Mouse (Mus musculus) left cerebral cortex, postnatal 4 days (tissue): ENCODE measurements around the gene Gfi1. TPM values are rescaled to one million over a fixed set of nuclear protein-coding genes. Genes with fewer than 3 reads are reported as not detected.

Experiments used
- DNase-seq: peaks from one replicate; pipeline ENCODE4 v3.0.0-alpha.2; 2022
- intact Hi-C: fragments of 180-260 bp; cut with DNase I; formaldehyde crosslinking; loops from one replicate; pipeline ENCODE4 v1.15.1; 2025
- total RNA-seq, 2 experiments: library from RNA; stranded (reverse); gene quantifications; 2 replicates each; pipeline ENCODE4 v1.2.3; 2021

Gfi1 gene
- total RNA-seq, result under 1 TPM in 1 of 2 experiments, not detected in 1; 0.36 TPM

- peak; percentile 31 for DNase-seq
- intact Hi-C loops, result no loop called here
Measured at GRCm38 (mm10) chr5:107725435-107726261, at the start of gene Gfi1. Gene Gfi1 (minus strand): TSS chr5:107726036.

GRCm38 (mm10) chr5:107772049-107772448 lies 46.2 kb upstream of the Gfi1 start:
- no peak for DNase-seq
- intact Hi-C loops, result no loop called here

- no peak for DNase-seq
- intact Hi-C loops, result no loop called here
Measured at GRCm38 (mm10) chr5:107768224-107768623, 42.4 kb upstream of the Gfi1 start.

- intact Hi-C loops, result no loop called here
- DNase-seq, result no peak
Measured at GRCm38 (mm10) chr5:107765946-107766345, 40.1 kb upstream of the Gfi1 start.

GRCm38 (mm10) chr5:107764486-107764885 lies 38.6 kb upstream of the Gfi1 start:
- DNase-seq, result no peak
- intact Hi-C loops, result no loop called here

- no peak for DNase-seq
- intact Hi-C loops, result no loop called here
Measured at GRCm38 (mm10) chr5:107763674-107764073, 37.8 kb upstream of the Gfi1 start.

GRCm38 (mm10) chr5:107759121-107759520 lies 33.3 kb upstream of the Gfi1 start:
- intact Hi-C loops, result no loop called here
- DNase-seq, result no peak

GRCm38 (mm10) chr5:107756072-107756471 lies 30.2 kb upstream of the Gfi1 start:
- no peak for DNase-seq
- intact Hi-C loops, result no loop called here

- DNase-seq, result no peak
- intact Hi-C loops, result no loop called here
Measured at GRCm38 (mm10) chr5:107754740-107755139, 28.9 kb upstream of the Gfi1 start.

GRCm38 (mm10) chr5:107753656-107754055 lies 27.8 kb upstream of the Gfi1 start:
- no peak for DNase-seq
- intact Hi-C loops, result no loop called here

GRCm38 (mm10) chr5:107749229-107749916 lies 23.5 kb upstream of the Gfi1 start:
- intact Hi-C loops, result no loop called here
- no peak for DNase-seq

- DNase-seq, result no peak
- intact Hi-C loops, result no loop called here
Measured at GRCm38 (mm10) chr5:107739023-107739422, 13.2 kb upstream of the Gfi1 start.

GRCm38 (mm10) chr5:107738296-107738695 lies 12.5 kb upstream of the Gfi1 start:
- intact Hi-C loops, result no loop called here
- no peak for DNase-seq

- intact Hi-C loops, result no loop called here
- no peak for DNase-seq
Measured at GRCm38 (mm10) chr5:107736171-107736570, 10.3 kb upstream of the Gfi1 start.

GRCm38 (mm10) chr5:107731844-107732243 lies 6.0 kb upstream of the Gfi1 start:
- no peak for DNase-seq
- intact Hi-C loops, result no loop called here

GRCm38 (mm10) chr5:107731408-107731807 lies 5.6 kb upstream of the Gfi1 start:
- intact Hi-C loops, result no loop called here
- no peak for DNase-seq

- intact Hi-C loops, result no loop called here
Measured at GRCm38 (mm10) chr5:107727007-107727402, 1.2 kb upstream of the Gfi1 start.

GRCm38 (mm10) chr5:107726281-107727006 lies 608 bp upstream of the Gfi1 start:
- peak; percentile 4 for DNase-seq
- intact Hi-C loops, result no loop called here

More at GRCm38 (mm10) chr5:107727007-107727402, 1.2 kb upstream of the Gfi1 start:
- DNase-seq, result no peak

GRCm38 (mm10) chr5:107724661-107725434 lies 988 bp downstream of the Gfi1 start:
- DNase-seq, result no peak
- intact Hi-C loops, result no loop called here
